Mouse (Mus musculus) neural tube, postnatal 0 days (tissue): ENCODE data around the gene Tmed1. TPM values are rescaled to one million over a fixed set of nuclear protein-coding genes. Genes with fewer than 3 reads are reported as not detected.

Experiments
- microRNA-seq: library from miRNA; unstranded; fragments of <30 nt; microRNA quantifications from one replicate; pipeline ENCODE4, GENCODE M21; 2016
- polyA plus RNA-seq: library from polyadenylated mRNA; unstranded; fragments of >200 nt; fragmentation: Nextera tagmentation; extraction: Ambion mirVana; gene quantifications from 2 replicates; pipeline ENCODE4 v1.2.1, GENCODE M21; 2015

The Tmed1 gene
- polyA plus RNA-seq = 59.8 and 64.4 TPM in 2 replicates

DNA sequence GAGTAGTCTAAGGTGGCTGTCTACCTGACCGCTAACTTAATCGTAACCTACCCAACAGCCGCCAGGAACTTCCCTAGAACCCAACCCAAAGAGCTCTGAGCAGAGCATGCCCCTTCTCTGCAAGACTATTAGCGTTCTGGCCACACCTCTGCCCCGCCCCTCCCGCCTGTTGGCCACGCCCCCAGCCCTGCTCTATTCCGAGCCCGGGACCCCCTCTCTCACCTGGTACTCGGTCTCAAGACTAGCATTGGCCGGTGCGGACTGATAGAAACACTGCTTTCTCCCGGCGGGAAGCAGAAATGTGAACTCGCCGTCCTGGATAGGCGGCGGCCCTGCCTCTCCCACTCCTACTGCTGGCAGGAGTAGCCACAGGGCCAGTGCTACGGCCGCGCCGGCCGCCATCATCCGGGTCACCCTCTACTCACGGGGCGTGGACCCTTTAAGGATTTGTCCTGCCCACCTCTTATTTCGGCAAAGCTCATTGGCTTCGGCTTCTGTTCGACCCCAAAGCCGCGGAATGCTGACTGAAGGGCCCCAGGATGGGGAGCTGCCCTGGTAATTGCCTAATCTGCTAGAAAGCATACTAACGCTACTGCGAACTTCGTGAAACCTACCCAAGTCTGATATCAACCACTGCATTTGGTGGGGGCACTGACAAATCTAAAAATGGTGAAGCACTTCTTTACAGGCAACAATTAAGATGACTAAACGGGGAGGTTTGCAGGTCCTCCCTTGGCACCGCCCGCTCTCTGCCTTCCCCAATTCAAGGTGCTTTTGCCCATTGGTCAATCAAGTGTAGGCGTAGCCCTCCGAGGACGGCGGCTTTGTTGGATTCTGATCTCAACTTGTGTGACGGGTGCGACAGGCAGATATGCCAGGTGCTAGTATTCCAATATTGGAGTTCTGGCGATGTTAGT lies at the start of gene Tmed1:
TSS of gene Tmed1 (minus strand) at position 481 of the 917 bp plus-strand sequence.

GRCm38 (mm10) chr9:21546789-21547074 lies 36.7 kb upstream of the Tmed1 start, which contains the start of gene Carm1:
Gene Carm1, plus strand, starts transcription at chr9:21546894.

DNA sequence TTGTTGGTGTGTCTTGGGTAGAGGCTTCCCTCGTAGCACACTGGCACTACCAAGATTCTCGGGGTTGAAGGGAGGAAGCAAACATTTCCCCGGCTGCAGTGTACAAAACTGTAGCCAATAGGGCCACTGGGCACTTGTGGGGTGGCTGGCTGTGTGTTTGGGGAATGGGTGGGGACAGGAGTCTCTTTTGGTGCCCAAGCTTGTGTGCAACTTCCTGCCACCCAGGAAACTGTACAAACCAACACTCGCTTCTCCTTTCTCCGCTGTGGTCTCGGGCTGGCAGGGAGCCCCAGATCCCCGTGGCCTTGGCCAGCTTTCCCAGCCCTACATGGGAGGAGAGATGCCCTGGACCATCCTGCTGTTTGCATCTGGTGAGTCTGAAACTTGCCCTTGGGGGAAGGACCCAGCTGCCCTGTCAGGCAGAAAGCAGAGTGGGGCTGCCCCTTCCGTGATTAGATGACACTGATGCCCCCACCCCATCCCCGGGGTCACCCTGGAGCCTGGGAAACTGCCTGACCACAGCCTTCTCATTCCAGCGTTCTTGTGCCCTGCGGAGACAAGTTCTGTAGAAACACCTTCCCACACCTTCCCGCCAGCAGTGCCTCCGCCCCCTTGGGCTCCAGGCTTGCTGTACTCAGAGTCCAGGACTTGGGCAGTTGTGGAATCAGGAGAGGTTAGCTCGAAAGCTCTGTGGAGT lies 16.0 kb upstream of the Tmed1 start, which contains the start of gene AB124611:
TSS of gene AB124611 (plus strand) at position 240 of the 697 bp plus-strand sequence.

Small RNA genes within 50 kb of the gene (microRNA-seq; reads per million reads assigned to microRNA genes)
- 0.87 reads per million for gene Mir199a-1

Other genes with a start within 250 kb of the Tmed1 start
- 41.7 and 48.3 TPM in 2 replicates for gene Atg4d, start 245.0 kb downstream of the Tmed1 start, polyA plus RNA-seq
- gene Kri1, start 222.3 kb downstream of the Tmed1 start, polyA plus RNA-seq = 11.8 and 12.0 TPM in 2 replicates
- 157 and 165 TPM in 2 replicates for gene Cdkn2d, start 218.8 kb downstream of the Tmed1 start, polyA plus RNA-seq
- gene Ap1m2, start 197.9 kb downstream of the Tmed1 start, polyA plus RNA-seq = 3.5 and 4.4 TPM in 2 replicates
- gene Slc44a2, start 189.6 kb downstream of the Tmed1 start, polyA plus RNA-seq = 47.3 and 53.9 TPM in 2 replicates
- gene Ilf3, start 142.4 kb downstream of the Tmed1 start, polyA plus RNA-seq = 156 and 169 TPM in 2 replicates
- gene Qtrt1, start 98.4 kb downstream of the Tmed1 start, polyA plus RNA-seq = 38.6 and 45.7 TPM in 2 replicates
- 49.8 and 50.1 TPM in 2 replicates for gene Dnm2, start 85.3 kb downstream of the Tmed1 start, polyA plus RNA-seq
- gene AB124611, start 15.9 kb upstream of the Tmed1 start, polyA plus RNA-seq = 1.2 and 1.6 TPM in 2 replicates
- 24.3 and 30.1 TPM in 2 replicates for gene Carm1, start 36.6 kb upstream of the Tmed1 start, polyA plus RNA-seq
- gene Timm29, start 82.5 kb upstream of the Tmed1 start, polyA plus RNA-seq = 48.5 and 49.7 TPM in 2 replicates
- gene Yipf2, start 82.6 kb upstream of the Tmed1 start, polyA plus RNA-seq = 18.7 and 21.2 TPM in 2 replicates
- 62.2 and 75.6 TPM in 2 replicates for gene Smarca4, start 105.9 kb upstream of the Tmed1 start, polyA plus RNA-seq
- gene Ldlr, start 213.2 kb upstream of the Tmed1 start, polyA plus RNA-seq = 13.2 and 13.5 TPM in 2 replicates